Comparison of ENCODE assay signal across 15 mouse cellular contexts in the genomic region with DNA sequence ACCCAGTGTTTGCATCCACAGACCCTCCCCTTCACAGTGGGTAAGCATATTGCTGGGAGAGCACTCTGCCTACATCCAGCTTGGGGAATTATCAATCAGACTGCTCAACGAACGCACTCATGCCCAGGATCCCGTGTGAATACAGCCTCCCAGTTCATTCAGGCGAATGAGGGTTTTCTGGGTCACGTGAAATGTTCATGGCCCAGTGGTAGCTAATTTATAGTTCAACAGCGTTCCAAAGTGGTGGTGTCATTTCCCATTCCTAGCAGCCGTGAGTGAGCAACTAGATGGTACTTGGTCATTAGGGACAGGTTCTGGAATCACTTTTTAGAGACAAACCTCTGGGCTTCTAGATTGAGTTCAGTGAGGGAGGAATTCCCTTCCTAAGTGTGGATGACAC.
"Had no signal": no experiment of that assay in that cellular context is flagged by ENCODE, and none has a peak within 500 bp of the region (broad histone marks: within the 10 kb centered on the region; RNA-seq: fewer than 3 reads in every experiment).

No protein-coding gene starts in this region.

- H3K4me2 ChIP-seq: lung, embryonic 14.5 days; midbrain, embryonic 11.5 days; midbrain, embryonic 13.5 days; midbrain, embryonic 15.5 days; neural tube, embryonic 12.5 days; stomach, embryonic 15.5 days had no signal

- DNase-seq: lung, adult 18-20 months; lung, embryonic 14.5 days; lung, postnatal 10 days; right cerebral cortex, postnatal 14 days; thymus, adult 2 months; thymus, postnatal 25 days; thymus, postnatal 4 days had no signal

- H3K4me1 ChIP-seq: megakaryocyte, embryonic 14.5 days; midbrain, embryonic 13.5 days; midbrain, embryonic 15.5 days; neural tube, embryonic 12.5 days; stomach, embryonic 15.5 days had no signal

- H3K9ac ChIP-seq: lung, embryonic 14.5 days; midbrain, embryonic 13.5 days; midbrain, embryonic 15.5 days; neural tube, embryonic 12.5 days; stomach, embryonic 15.5 days had no signal

- ATAC-seq: midbrain, embryonic 13.5 days; midbrain, embryonic 15.5 days had no signal

- H3K27ac ChIP-seq: macrophage; midbrain, embryonic 13.5 days; midbrain, embryonic 15.5 days; neural tube, embryonic 12.5 days; stomach, embryonic 15.5 days; stomach, postnatal 0 days had no signal

- H3K4me3 ChIP-seq: megakaryocyte, embryonic 14.5 days; midbrain, embryonic 13.5 days; midbrain, embryonic 15.5 days; neural tube, embryonic 12.5 days; stomach, embryonic 15.5 days had no signal

- H3K9me3 ChIP-seq: megakaryocyte, embryonic 14.5 days; midbrain, embryonic 13.5 days; midbrain, embryonic 15.5 days; neural tube, embryonic 12.5 days; stomach, embryonic 15.5 days had no signal

- H3K27me3 ChIP-seq: megakaryocyte, embryonic 14.5 days; midbrain, embryonic 13.5 days; midbrain, embryonic 15.5 days; neural tube, embryonic 12.5 days; stomach, embryonic 15.5 days had no signal

- H3K36me3 ChIP-seq: midbrain, embryonic 13.5 days; midbrain, embryonic 15.5 days; neural tube, embryonic 12.5 days; stomach, embryonic 15.5 days had no signal
